Mouse (Mus musculus) limb, embryonic 10.5 days (tissue): ENCODE results near the gene Lhx3. TPM values are rescaled to one million over a fixed set of nuclear protein-coding genes. Genes with fewer than 3 reads are reported as not detected.

Experiments used
- DNase-seq: peaks from one replicate; pipeline ENCODE4 v3.0.0-alpha.2; 2017; ENCODE audit warnings: low spot score
- H3K27ac ChIP-seq: fragments of 300-500 bp; sonication (generic); 2 replicates; pipeline ENCODE4 v1.5.1; 2016; ENCODE audit warnings: mild to moderate bottlenecking
- H3K27me3 ChIP-seq: fragments of 300-500 bp; sonication (generic); 2 replicates; pipeline ENCODE4 v1.6.1; 2016; ENCODE audit warnings: low read depth, mild to moderate bottlenecking; ENCODE audit not compliant: poor library complexity, severe bottlenecking
- H3K36me3 ChIP-seq: fragments of 300-500 bp; sonication (generic); 2 replicates; pipeline ENCODE4 v1.6.1; 2016; ENCODE audit warnings: mild to moderate bottlenecking, moderate library complexity
- H3K4me1 ChIP-seq: fragments of 300-500 bp; sonication (generic); 2 replicates; pipeline ENCODE4 v1.6.1; 2016
- H3K4me3 ChIP-seq: fragments of 300-500 bp; sonication (generic); 2 replicates; pipeline ENCODE4 v1.5.1; 2016; ENCODE audit warnings: mild to moderate bottlenecking, moderate library complexity
- H3K9me3 ChIP-seq: fragments of 300-500 bp; sonication (generic); replicated peaks from 2 replicates; pipeline ENCODE4 v1.6.1; 2016; ENCODE audit warnings: mild to moderate bottlenecking
- WGBS: fragments of 180-500 bp; shearing (Covaris S2); methylation state at CpG from one replicate; pipeline ENCODE4 v1.1.7; 2016; 5-methylcytosine and 5-hydroxymethylcytosine counted together
- polyA plus RNA-seq: library from polyadenylated mRNA; unstranded; fragments of >200 nt; fragmentation: Nextera tagmentation; extraction: Ambion mirVana; gene quantifications from 2 replicates; pipeline ENCODE4 v1.2.1, GENCODE M21; 2016

The Lhx3 gene
- polyA plus RNA-seq, 1 experiment from 2014 or later, result not detected

DNA sequence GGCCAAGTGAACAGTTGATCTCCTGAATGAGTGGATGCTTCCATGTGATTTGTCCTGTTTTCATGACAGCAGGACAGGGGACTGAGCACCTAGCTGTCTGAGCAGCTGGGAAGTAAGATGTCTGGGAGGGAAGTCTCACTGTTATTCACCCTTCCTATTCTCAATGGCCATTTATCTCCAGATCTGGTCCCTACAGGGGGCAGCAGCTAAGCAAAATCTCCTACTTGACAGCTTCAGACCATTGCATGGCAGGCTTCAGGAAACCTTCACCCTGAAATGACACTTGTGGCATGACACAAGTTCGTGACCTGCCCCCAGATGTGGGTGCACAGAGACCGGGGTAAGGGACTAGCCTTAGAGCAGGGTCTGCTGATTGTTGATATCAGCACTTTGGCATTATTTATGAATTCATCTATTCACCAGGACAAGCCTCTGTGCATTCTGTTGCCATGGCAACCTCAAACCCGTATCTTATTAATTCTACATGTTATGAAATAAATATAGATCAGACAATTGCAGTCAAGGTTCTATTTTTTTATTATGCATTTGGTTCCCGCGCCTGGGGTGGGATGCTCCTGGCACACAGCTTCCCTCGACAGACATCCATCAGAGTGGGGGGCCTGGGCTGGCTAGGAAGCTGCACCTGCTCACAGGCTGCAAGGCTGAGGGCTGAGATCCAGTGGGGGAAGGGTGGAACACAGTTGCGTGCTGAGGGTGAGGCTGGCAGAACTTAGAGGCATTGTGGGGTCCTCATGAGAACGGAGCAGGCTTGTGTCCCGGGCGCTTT lies 51.7 kb downstream of the Lhx3 start:
- Histone ChIP-seq H3K36me3 (no peaks in the 10 kb centered on the region), H3K4me1 (peaks cover 4% of the 10 kb centered on the region; the same call in 1 of the 2 replicates), H3K4me3 (no peak overlapping the region), H3K27ac (no peak overlapping the region), H3K9me3 (no peaks in the 10 kb centered on the region), H3K27me3 (peaks cover 4% of the 10 kb centered on the region; the same call in 1 of the 2 replicates)
- no peak for DNase-seq
- WGBS, result 81% methylated on average over 10 of the region's 10 CpGs

DNA sequence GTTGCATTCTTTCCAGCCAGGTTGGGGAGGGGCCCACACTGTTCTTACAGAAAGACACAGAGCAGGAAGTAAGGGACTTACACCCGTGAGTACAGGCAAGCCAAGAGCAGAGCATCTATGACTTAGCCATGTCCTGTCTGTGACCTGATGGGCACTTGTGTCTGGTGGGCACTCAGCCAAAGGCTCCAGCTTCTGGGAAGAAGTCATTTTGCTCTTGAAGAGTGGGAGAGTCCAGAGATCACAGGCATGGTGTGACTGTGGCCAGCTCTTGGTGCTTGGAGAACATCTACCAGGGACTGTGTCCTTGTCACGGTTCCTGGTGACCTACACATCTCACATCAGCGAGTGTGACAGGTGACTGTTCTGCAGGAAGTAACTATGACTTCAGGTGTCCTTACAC lies 52.4 kb downstream of the Lhx3 start:
- Histone ChIP-seq H3K36me3 (no peaks in the 10 kb centered on the region), H3K4me1 (peaks cover 4% of the 10 kb centered on the region; the same call in 1 of the 2 replicates), H3K27ac (no peak overlapping the region), H3K4me3 (no peak overlapping the region), H3K9me3 (no peaks in the 10 kb centered on the region), H3K27me3 (peaks cover 4% of the 10 kb centered on the region; the same call in 1 of the 2 replicates)
- DNase-seq, result no peak
- 70% methylated on average over 3 of the region's 3 CpGs for WGBS

DNA sequence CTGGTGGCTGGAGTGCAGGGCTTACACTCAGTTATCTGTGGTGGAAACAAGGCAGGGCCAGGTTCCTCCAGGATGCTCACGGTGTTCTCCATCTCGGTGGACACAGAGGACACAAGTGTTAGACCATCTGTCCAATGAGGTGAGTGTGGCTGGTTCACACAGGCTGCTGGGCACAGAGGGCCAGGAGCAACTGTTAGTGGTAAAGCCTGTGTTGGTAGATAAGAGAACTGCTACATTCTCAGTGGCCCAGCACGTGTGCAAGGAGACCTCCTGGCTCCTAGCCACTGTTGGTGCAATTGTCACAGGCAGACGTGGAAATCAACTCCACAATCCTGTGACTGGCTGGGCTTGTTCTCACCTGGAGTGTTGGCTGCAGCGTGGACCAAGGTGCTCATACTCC lies 53.5 kb downstream of the Lhx3 start:
- WGBS, result 75% methylated on average over 5 of the region's 5 CpGs
- DNase-seq, result no peak
- peaks cover 4% of the 10 kb centered on the region; the same call in 1 of the 2 replicates for H3K27me3 ChIP-seq
- H3K4me1 ChIP-seq, result peaks cover 4% of the 10 kb centered on the region; the same call in 1 of the 2 replicates
- no peak overlapping the region for H3K4me3 ChIP-seq
- no peak overlapping the region for H3K27ac ChIP-seq
- no peaks in the 10 kb centered on the region for H3K9me3 ChIP-seq
- no peaks in the 10 kb centered on the region for H3K36me3 ChIP-seq

DNA sequence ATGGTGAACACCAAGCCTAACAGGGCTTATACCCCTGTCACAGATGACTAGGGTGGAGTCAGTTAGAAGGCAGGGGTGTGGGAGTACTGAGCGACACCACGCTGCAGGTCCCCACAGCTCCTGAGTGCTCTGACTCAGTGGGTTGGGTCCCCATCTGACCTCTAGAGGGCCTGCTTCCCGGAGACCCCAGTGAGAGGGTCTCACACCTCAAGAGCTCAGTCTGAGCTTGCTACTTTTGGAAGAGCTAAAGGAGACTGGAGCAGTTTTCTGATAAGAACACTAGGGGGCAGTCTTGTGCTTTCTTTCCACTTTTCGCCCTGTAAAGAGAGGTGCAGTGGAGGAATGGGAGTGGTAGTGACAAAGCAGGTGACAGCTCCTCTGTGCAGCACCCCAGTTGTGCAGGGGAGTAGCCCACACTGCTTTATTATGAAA lies 54.2 kb downstream of the Lhx3 start:
- Histone ChIP-seq H3K36me3 (no peaks in the 10 kb centered on the region), H3K27me3 (peaks cover 4% of the 10 kb centered on the region; the same call in 1 of the 2 replicates), H3K9me3 (no peaks in the 10 kb centered on the region), H3K27ac (no peak overlapping the region), H3K4me1 (peaks cover 4% of the 10 kb centered on the region; the same call in 1 of the 2 replicates), H3K4me3 (no peak overlapping the region)
- 6% methylated on average over 4 of the region's 4 CpGs for WGBS
- DNase-seq, result no peak

DNA sequence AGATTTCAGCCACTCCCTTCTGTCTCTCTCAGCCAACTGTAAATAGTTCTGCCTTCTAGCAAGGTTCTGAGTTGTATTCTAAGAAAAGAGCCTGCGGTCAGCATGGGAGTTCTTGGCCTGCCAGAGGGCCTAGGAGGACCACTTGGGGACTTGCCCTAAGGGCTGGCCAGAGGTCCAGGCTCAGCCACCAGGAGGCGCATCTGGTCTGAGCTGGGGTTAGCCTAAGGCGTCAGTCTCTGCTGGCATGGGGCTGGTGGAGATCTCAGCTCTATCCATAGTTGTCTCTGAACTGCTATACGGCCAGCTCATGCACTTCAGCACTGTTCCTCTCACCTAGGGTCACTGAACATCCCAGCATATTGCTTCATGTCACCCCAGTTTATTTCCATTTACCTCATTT lies 54.8 kb downstream of the Lhx3 start:
- Histone ChIP-seq H3K4me3 (no peak overlapping the region), H3K9me3 (no peaks in the 10 kb centered on the region), H3K4me1 (peaks cover 6% of the 10 kb centered on the region), H3K36me3 (no peaks in the 10 kb centered on the region), H3K27me3 (peaks cover 4% of the 10 kb centered on the region; the same call in 1 of the 2 replicates), H3K27ac (no peak overlapping the region)
- peak; percentile 68 for DNase-seq
- 28% methylated on average over 4 of the region's 4 CpGs for WGBS

Other genes with a start within 250 kb of the Lhx3 start
- gene Camsap1, start 225.0 kb downstream of the Lhx3 start, polyA plus RNA-seq, result 30.5 and 34.7 TPM in 2 replicates
- 95.5 and 95.6 TPM in 2 replicates for gene Ubac1, start 186.5 kb downstream of the Lhx3 start, polyA plus RNA-seq
- gene Nacc2, start 85.1 kb downstream of the Lhx3 start, polyA plus RNA-seq, result 3.2 and 3.6 TPM in 2 replicates
- 14.7 and 16.1 TPM in 2 replicates for gene Qsox2, start 29.2 kb upstream of the Lhx3 start, polyA plus RNA-seq
- 0.01 TPM in 1 of 2 replicates, not detected in the other for gene Ccdc187, start 86.3 kb upstream of the Lhx3 start, polyA plus RNA-seq
- gene Gpsm1, start 107.2 kb upstream of the Lhx3 start, polyA plus RNA-seq, result 83.6 and 91.4 TPM in 2 replicates
- gene Dnlz, start 143.8 kb upstream of the Lhx3 start, polyA plus RNA-seq, result 33.9 and 36.8 TPM in 2 replicates
- 0.49 and 0.54 TPM in 2 replicates for gene Card9, start 152.6 kb upstream of the Lhx3 start, polyA plus RNA-seq
- gene Snapc4, start 172.4 kb upstream of the Lhx3 start, polyA plus RNA-seq, result 41.4 and 42.1 TPM in 2 replicates
- gene Entr1, start 181.0 kb upstream of the Lhx3 start, polyA plus RNA-seq, result 127 and 148 TPM in 2 replicates
- 142 and 149 TPM in 2 replicates for gene Pmpca, start 181.1 kb upstream of the Lhx3 start, polyA plus RNA-seq
- 30.6 and 35.3 TPM in 2 replicates for gene Inpp5e, start 200.9 kb upstream of the Lhx3 start, polyA plus RNA-seq
- 29.4 and 37.1 TPM in 2 replicates for gene Sec16a, start 236.9 kb upstream of the Lhx3 start, polyA plus RNA-seq